Mouse (Mus musculus) c-Kit-negative CD71-positive TER-119-positive erythroid progenitor cells, embryonic 14.5 days (primary cell): Measurements from ENCODE around the gene Herc1.
"Not testable (repeated sequence)": the region's sequence is repeated elsewhere in the genome, so short reads cannot be mapped to it uniquely, and the experiment has no call there.

Experiments
- DNase-seq: peaks from one replicate; pipeline ENCODE4 v3.0.0-alpha.2; 2013; ENCODE audit warnings: low read depth, low spot score

Herc1 gene

GRCm38 (mm10) chr9:66349144-66349859, 948 bp upstream of the Herc1 start:
- DNase-seq: peak; percentile 40

- peak; percentile 48 for DNase-seq
These were observed 659 bp downstream of the Herc1 start for GRCm38 (mm10) chr9:66350788-66351430.

GRCm38 (mm10) chr9:66352704-66353103, 2.5 kb downstream of the Herc1 start:
- DNase-seq: peak; percentile 42

GRCm38 (mm10) chr9:66359135-66359534, 8.9 kb downstream of the Herc1 start:
- DNase-seq: no peak

- DNase-seq: no peak
These were observed 10.0 kb downstream of the Herc1 start for GRCm38 (mm10) chr9:66360143-66360690.

GRCm38 (mm10) chr9:66368890-66369433, 18.7 kb downstream of the Herc1 start:
- no peak for DNase-seq

- DNase-seq: no peak
These were observed 20.1 kb downstream of the Herc1 start for GRCm38 (mm10) chr9:66370334-66370733.

GRCm38 (mm10) chr9:66370847-66371246, 20.6 kb downstream of the Herc1 start:
- no peak for DNase-seq

GRCm38 (mm10) chr9:66373432-66373831, 23.2 kb downstream of the Herc1 start:
- DNase-seq: no peak

GRCm38 (mm10) chr9:66374495-66375478, 24.5 kb downstream of the Herc1 start:
- DNase-seq: no peak

- no peak for DNase-seq
These were observed 33.2 kb downstream of the Herc1 start for GRCm38 (mm10) chr9:66383417-66383816.

- DNase-seq: not testable (repeated sequence)
These were observed 40.1 kb downstream of the Herc1 start for GRCm38 (mm10) chr9:66390338-66390737.

- no peak for DNase-seq
These were observed 43.1 kb downstream of the Herc1 start for GRCm38 (mm10) chr9:66393304-66393703.

- no peak for DNase-seq
These were observed 73.2 kb downstream of the Herc1 start for GRCm38 (mm10) chr9:66423492-66423891.

- no peak for DNase-seq
These were observed 89.8 kb downstream of the Herc1 start for GRCm38 (mm10) chr9:66440007-66440406.

GRCm38 (mm10) chr9:66448253-66448652, 98.0 kb downstream of the Herc1 start:
- DNase-seq: no peak

- peak; percentile 29 for DNase-seq
These were observed 114.8 kb downstream of the Herc1 start for GRCm38 (mm10) chr9:66465087-66465486.

- DNase-seq: no peak
These were observed 127.5 kb downstream of the Herc1 start for GRCm38 (mm10) chr9:66477785-66478184.

GRCm38 (mm10) chr9:66483429-66483828, 133.2 kb downstream of the Herc1 start:
- no peak for DNase-seq

- DNase-seq: no peak
These were observed 138.5 kb downstream of the Herc1 start for GRCm38 (mm10) chr9:66488786-66489185.

- no peak for DNase-seq
These were observed 142.1 kb downstream of the Herc1 start for GRCm38 (mm10) chr9:66492361-66492760.
